Mouse (Mus musculus): Measurements from ENCODE around the gene Foxp1.
A peak's percentile ranks its signal among the peaks of the same experiment; 100 is the strongest.

Foxp1 gene

GRCm38 (mm10) chr6:99439214-99439877 lies 83.2 kb downstream of the Foxp1 start:
- no peak for DNase-seq (ENCODE audit: low read depth)

GRCm38 (mm10) chr6:99436371-99436770 lies 86.2 kb downstream of the Foxp1 start:
- peak; percentile 86 for DNase-seq (ENCODE audit: low read depth)

- DNase-seq (ENCODE audit: low read depth) = no peak
Observed at GRCm38 (mm10) chr6:99435140-99435539, 87.4 kb downstream of the Foxp1 start.

GRCm38 (mm10) chr6:99433006-99433405 lies 89.5 kb downstream of the Foxp1 start:
- DNase-seq (ENCODE audit: low read depth) = no peak

- peak; percentile 58 for DNase-seq (ENCODE audit: low read depth)
Observed at GRCm38 (mm10) chr6:99431941-99432340, 90.6 kb downstream of the Foxp1 start.

- DNase-seq (ENCODE audit: low read depth) = no peak
Observed at GRCm38 (mm10) chr6:99430560-99430959, 92.0 kb downstream of the Foxp1 start.

GRCm38 (mm10) chr6:99429378-99430131 lies 93.0 kb downstream of the Foxp1 start:
- no peak for DNase-seq (ENCODE audit: low read depth)

- DNase-seq (ENCODE audit: low read depth) = no peak
Observed at GRCm38 (mm10) chr6:99428961-99429360, 93.6 kb downstream of the Foxp1 start.

- no peak for DNase-seq (ENCODE audit: low read depth)
Observed at GRCm38 (mm10) chr6:99427301-99427700, 95.2 kb downstream of the Foxp1 start.

- DNase-seq (ENCODE audit: low read depth) = no peak
Observed at GRCm38 (mm10) chr6:99425044-99425443, 97.5 kb downstream of the Foxp1 start.

GRCm38 (mm10) chr6:99420666-99421065 lies 101.9 kb downstream of the Foxp1 start:
- peak; percentile 80 for DNase-seq (ENCODE audit: low read depth)

- DNase-seq (ENCODE audit: low read depth) = peak; percentile 61
Observed at GRCm38 (mm10) chr6:99412598-99412997, 109.9 kb downstream of the Foxp1 start.

GRCm38 (mm10) chr6:99409602-99410001 lies 112.9 kb downstream of the Foxp1 start:
- DNase-seq (ENCODE audit: low read depth) = no peak

GRCm38 (mm10) chr6:99408880-99409279 lies 113.6 kb downstream of the Foxp1 start:
- DNase-seq (ENCODE audit: low read depth) = no peak

- DNase-seq (ENCODE audit: low read depth) = no peak
Observed at GRCm38 (mm10) chr6:99403755-99404390, 118.6 kb downstream of the Foxp1 start.

- DNase-seq (ENCODE audit: low read depth) = no peak
Observed at GRCm38 (mm10) chr6:99402941-99403340, 119.6 kb downstream of the Foxp1 start.

- DNase-seq (ENCODE audit: low read depth) = no peak
Observed at GRCm38 (mm10) chr6:99402370-99402769, 120.2 kb downstream of the Foxp1 start.

GRCm38 (mm10) chr6:99401801-99402200 lies 120.7 kb downstream of the Foxp1 start:
- no peak for DNase-seq (ENCODE audit: low read depth)

GRCm38 (mm10) chr6:99401211-99401610 lies 121.3 kb downstream of the Foxp1 start:
- peak; percentile 60 for DNase-seq (ENCODE audit: low read depth)

GRCm38 (mm10) chr6:99395745-99396144 lies 126.8 kb downstream of the Foxp1 start:
- DNase-seq (ENCODE audit: low read depth) = no peak

GRCm38 (mm10) chr6:99394801-99395200 lies 127.7 kb downstream of the Foxp1 start:
- no peak for DNase-seq (ENCODE audit: low read depth)

GRCm38 (mm10) chr6:99392484-99392883 lies 130.0 kb downstream of the Foxp1 start:
- peak; percentile 79 for DNase-seq (ENCODE audit: low read depth)
